Comparison of ENCODE assay signal across 8 mouse cellular contexts in the genomic region with DNA sequence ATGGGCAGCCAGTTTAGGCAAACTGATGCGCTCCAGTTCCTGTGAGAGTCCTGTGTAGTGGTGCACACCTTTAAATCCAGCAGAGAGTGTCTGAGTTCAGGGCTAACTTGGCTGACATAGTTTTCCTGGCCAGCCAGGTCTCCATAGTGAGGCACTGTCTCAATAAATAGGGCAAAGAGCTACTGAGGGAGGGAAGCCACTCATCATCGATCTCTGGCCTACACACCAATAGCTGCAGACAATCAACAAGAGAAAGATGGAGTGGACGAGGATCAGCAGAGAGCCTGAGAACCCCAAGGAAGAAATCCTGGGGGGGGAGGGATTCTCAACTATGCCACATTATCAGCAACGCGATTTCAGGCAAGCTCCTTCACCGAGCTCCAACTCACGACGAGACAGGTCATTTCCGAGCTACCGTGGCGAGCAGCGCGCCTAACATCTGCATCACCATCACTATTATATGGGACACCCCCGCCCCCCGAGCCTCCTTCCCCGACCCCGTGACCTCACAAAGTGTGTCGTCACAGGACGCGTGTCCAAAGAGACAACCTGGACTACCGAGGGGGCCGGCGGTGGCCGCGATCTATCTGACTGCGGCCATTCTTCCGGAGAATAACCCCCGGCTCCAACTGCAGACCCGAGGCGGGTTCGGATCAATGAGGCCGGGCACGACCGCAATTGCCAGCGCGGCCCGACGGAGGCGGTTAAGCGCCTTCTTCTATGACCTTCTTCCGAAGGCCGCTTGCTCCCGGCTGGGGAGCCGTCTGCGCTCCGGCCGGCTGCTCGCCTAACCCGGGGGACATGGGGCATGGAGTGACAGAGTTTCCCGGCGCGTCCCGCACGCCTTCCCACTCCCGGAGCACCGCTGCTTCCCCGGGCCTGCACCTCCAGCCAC. TPM values are rescaled to one million over a fixed set of nuclear protein-coding genes. Genes with fewer than 3 reads are reported as not detected.
DNase-seq lines count a peak whose midpoint lies in the region; ATAC-seq lines count a peak whose summit lies in the region.

No protein-coding gene starts in this region.

- peak overlapping the region; percentile 75 for H3K27ac ChIP-seq in forebrain, embryonic 13.5 days
- H3K27ac ChIP-seq in hindbrain, embryonic 16.5 days (ENCODE audit: low read depth, low read length), result peak overlapping the region; percentile 93
- H3K27ac ChIP-seq in midbrain, embryonic 16.5 days (ENCODE audit: low read length), result peak overlapping the region; percentile 87

- 3% methylated on average over 57 of the region's 57 CpGs for WGBS in forebrain, embryonic 13.5 days
- 2% methylated on average over 51 of the region's 57 CpGs for WGBS in hindbrain, embryonic 16.5 days
- WGBS in midbrain, embryonic 16.5 days, result 2% methylated on average over 57 of the region's 57 CpGs

- peak; percentile 16; the same call in 1 of the 2 replicates for ATAC-seq in forebrain, embryonic 13.5 days
- peak; percentile 7 for ATAC-seq in hindbrain, embryonic 16.5 days
- peak; percentile 18 for ATAC-seq in midbrain, embryonic 16.5 days

- H3K4me3 ChIP-seq in forebrain, embryonic 13.5 days, result peak overlapping the region; percentile 98
- peak overlapping the region; percentile 98 for H3K4me3 ChIP-seq in hindbrain, embryonic 16.5 days (ENCODE audit: low read length)
- peak overlapping the region; percentile 99 for H3K4me3 ChIP-seq in midbrain, embryonic 16.5 days (ENCODE audit: low read depth, low read length)

- H3K4me1 ChIP-seq in forebrain, embryonic 13.5 days, result peaks cover 22% of the 10 kb centered on the region
- H3K4me1 ChIP-seq in hindbrain, embryonic 16.5 days (ENCODE audit: control insufficient read depth, insufficient read depth, low read depth, low read length), result peaks cover 12% of the 10 kb centered on the region
- H3K4me1 ChIP-seq in midbrain, embryonic 16.5 days (ENCODE audit: control insufficient read depth, insufficient read depth, low read length), result peaks cover 29% of the 10 kb centered on the region

- DNase-seq in right cerebral cortex, postnatal 4 days, result peak; percentile 46
- DNase-seq in right cerebral cortex, adult 18-20 months, result no peak
- peak; percentile 53 to 55 for DNase-seq in adrenal gland, postnatal 36 days
- peak; percentile 60 for DNase-seq in liver
- DNase-seq in ovary, postnatal 14 days (ENCODE audit: low spot score), result no peak

- H3K9me3 ChIP-seq in forebrain, embryonic 13.5 days (replicated peaks), result 0 out of 2 replicates have a peak, but pooled peaks cover 6% of the 10 kb centered on the region
- H3K9me3 ChIP-seq in hindbrain, embryonic 16.5 days (ENCODE audit: control insufficient read depth, low read length), result no peaks in the 10 kb centered on the region
- H3K9me3 ChIP-seq in midbrain, embryonic 16.5 days (replicated peaks; ENCODE audit: control insufficient read depth, low read length, poor library complexity, severe bottlenecking), result no peaks in the 10 kb centered on the region

- H3K9ac ChIP-seq in forebrain, embryonic 13.5 days, result peak overlapping the region; percentile 95
- peak overlapping the region; percentile 94 for H3K9ac ChIP-seq in hindbrain, embryonic 16.5 days (ENCODE audit: low read depth, low read length)
- peak overlapping the region; percentile 98 for H3K9ac ChIP-seq in midbrain, embryonic 16.5 days (ENCODE audit: low read depth, low read length)

- no peaks in the 10 kb centered on the region; the same call in 1 of the 2 replicates for H3K36me3 ChIP-seq in forebrain, embryonic 13.5 days (ENCODE audit: poor library complexity, severe bottlenecking)
- 0 out of 2 replicates have a peak, but pooled peaks cover 2% of the 10 kb centered on the region for H3K36me3 ChIP-seq in hindbrain, embryonic 16.5 days (ENCODE audit: control insufficient read depth, insufficient read depth, low read length)
- H3K36me3 ChIP-seq in midbrain, embryonic 16.5 days (ENCODE audit: control insufficient read depth, insufficient read depth, low read length), result no peaks in the 10 kb centered on the region

- H3K27me3 ChIP-seq in forebrain, embryonic 13.5 days, result no peaks in the 10 kb centered on the region
- H3K27me3 ChIP-seq in hindbrain, embryonic 16.5 days (replicated peaks; ENCODE audit: control insufficient read depth, insufficient read depth, low read length), result no peaks in the 10 kb centered on the region
- H3K27me3 ChIP-seq in midbrain, embryonic 16.5 days (ENCODE audit: control insufficient read depth, insufficient read depth, low read depth, low read length), result no peaks in the 10 kb centered on the region

- peak overlapping the region; percentile 98 for H3K4me2 ChIP-seq in forebrain, embryonic 13.5 days
- H3K4me2 ChIP-seq in hindbrain, embryonic 16.5 days (ENCODE audit: low read length), result peak overlapping the region; percentile 93
- H3K4me2 ChIP-seq in midbrain, embryonic 16.5 days (ENCODE audit: low read length), result peak overlapping the region; percentile 95

RNA-seq across cellular contexts. Expression of gene Minos1, which starts 0.9 kb away (rescaled TPM):
- total RNA-seq in adrenal gland, postnatal 36 days (2021), result 100 to 1,000 TPM; 407 to 417 TPM
- 429 and 523 TPM in 2 replicates for polyA plus RNA-seq in forebrain, embryonic 13.5 days (2015; fragmentation: Nextera tagmentation; extraction: Ambion mirVana)
- polyA plus RNA-seq in hindbrain, embryonic 16.5 days (2015; fragmentation: Nextera tagmentation; extraction: Ambion mirVana), result 342 and 378 TPM in 2 replicates
- 337 and 343 TPM in 2 replicates for polyA plus RNA-seq in midbrain, embryonic 16.5 days (2015; fragmentation: Nextera tagmentation; extraction: Ambion mirVana)

RNA-seq across cellular contexts. Expression of gene Nbl1, which starts 37.3 kb away (rescaled TPM):
- total RNA-seq in adrenal gland, postnatal 36 days (2021), result 10 to 100 TPM; 43.2 to 45.0 TPM
- polyA plus RNA-seq in forebrain, embryonic 13.5 days (2015; fragmentation: Nextera tagmentation; extraction: Ambion mirVana), result 12.5 and 17.1 TPM in 2 replicates
- polyA plus RNA-seq in hindbrain, embryonic 16.5 days (2015; fragmentation: Nextera tagmentation; extraction: Ambion mirVana), result 43.7 and 57.7 TPM in 2 replicates
- polyA plus RNA-seq in midbrain, embryonic 16.5 days (2015; fragmentation: Nextera tagmentation; extraction: Ambion mirVana), result 28.7 and 30.6 TPM in 2 replicates

RNA-seq across cellular contexts. Expression of gene Htr6, which starts 54.7 kb away (rescaled TPM):
- total RNA-seq in adrenal gland, postnatal 36 days (2021), result under 1 TPM; 0.16 to 0.23 TPM
- polyA plus RNA-seq in forebrain, embryonic 13.5 days (2015; fragmentation: Nextera tagmentation; extraction: Ambion mirVana), result 0.11 and 0.18 TPM in 2 replicates
- polyA plus RNA-seq in hindbrain, embryonic 16.5 days (2015; fragmentation: Nextera tagmentation; extraction: Ambion mirVana), result 0.64 and 0.66 TPM in 2 replicates
- polyA plus RNA-seq in midbrain, embryonic 16.5 days (2015; fragmentation: Nextera tagmentation; extraction: Ambion mirVana), result 0.30 and 0.51 TPM in 2 replicates

Comparison
In these comparisons a context has a peak if more than half of its experiments do, and no peak if none do; other contexts are left out.
1. DNase-seq: peak in right cerebral cortex, postnatal 4 days (single experiment), adrenal gland, postnatal 36 days (2 of 2) and liver (single experiment); none in right cerebral cortex, adult 18-20 months (single experiment) and ovary, postnatal 14 days (single experiment).
2. Peak in every context shown above with its lines, with median percentiles within 50 percentile points of each other: ATAC-seq, H3K27ac ChIP-seq, H3K4me2 ChIP-seq, H3K4me3 ChIP-seq and H3K9ac ChIP-seq.